ENCODE assay signal across 16 mouse cellular contexts in genomic region chrX:134620254-134620865, GRCm38 (mm10). TPM values are rescaled to one million over a fixed set of nuclear protein-coding genes. Genes with fewer than 3 reads are reported as not detected.
DNase-seq lines count a peak whose midpoint lies in the region; ATAC-seq lines count a peak whose summit lies in the region.
"Had no signal": no experiment of that assay in that cellular context is flagged by ENCODE, and none has a peak within 500 bp of the region (broad histone marks: within the 10 kb centered on the region; RNA-seq: fewer than 3 reads in every experiment).

No protein-coding gene starts in this region.

- no peak overlapping the region for H3K4me2 ChIP-seq in embryonic facial prominence, embryonic 13.5 days
- peak overlapping the region; percentile 28 for H3K4me2 ChIP-seq in forebrain, embryonic 13.5 days
- no peak overlapping the region for H3K4me2 ChIP-seq in hindbrain, embryonic 16.5 days (ENCODE audit: low read length)
- H3K4me2 ChIP-seq in neural tube, embryonic 13.5 days = no peak overlapping the region; the same call in 1 of the 2 replicates
- H3K4me2 ChIP-seq: liver, embryonic 15.5 days; stomach, embryonic 15.5 days had no signal

- no peaks in the 10 kb centered on the region for H3K9me3 ChIP-seq in embryonic facial prominence, embryonic 13.5 days
- H3K9me3 ChIP-seq in embryonic facial prominence, embryonic 10.5 days = no peaks in the 10 kb centered on the region
- H3K9me3 ChIP-seq in forebrain, embryonic 13.5 days (replicated peaks) = no peaks in the 10 kb centered on the region
- no peaks in the 10 kb centered on the region for H3K9me3 ChIP-seq in hindbrain, embryonic 16.5 days (ENCODE audit: control insufficient read depth, low read length)
- H3K9me3 ChIP-seq in neural tube, embryonic 13.5 days = no peaks in the 10 kb centered on the region
- H3K9me3 ChIP-seq: limb, embryonic 10.5 days; liver, embryonic 15.5 days; stomach, embryonic 15.5 days had no signal

- no peaks in the 10 kb centered on the region for H3K4me1 ChIP-seq in embryonic facial prominence, embryonic 13.5 days
- no peaks in the 10 kb centered on the region for H3K4me1 ChIP-seq in embryonic facial prominence, embryonic 10.5 days
- peaks cover 12% of the 10 kb centered on the region; the same call in 1 of the 2 replicates for H3K4me1 ChIP-seq in forebrain, embryonic 13.5 days
- peaks cover 4% of the 10 kb centered on the region for H3K4me1 ChIP-seq in hindbrain, embryonic 16.5 days (ENCODE audit: control insufficient read depth, insufficient read depth, low read depth, low read length)
- 0 out of 2 replicates have a peak, but pooled peaks cover 6% of the 10 kb centered on the region for H3K4me1 ChIP-seq in neural tube, embryonic 13.5 days (replicated peaks)
- H3K4me1 ChIP-seq: limb, embryonic 10.5 days; liver, embryonic 15.5 days; stomach, embryonic 15.5 days had no signal

- H3K27me3 ChIP-seq in embryonic facial prominence, embryonic 13.5 days = peaks cover 9% of the 10 kb centered on the region
- H3K27me3 ChIP-seq in embryonic facial prominence, embryonic 10.5 days (replicated peaks; ENCODE audit: low read depth, poor library complexity, severe bottlenecking) = peaks cover 41% of the 10 kb centered on the region
- H3K27me3 ChIP-seq in forebrain, embryonic 13.5 days = no peaks in the 10 kb centered on the region
- H3K27me3 ChIP-seq in hindbrain, embryonic 16.5 days (replicated peaks; ENCODE audit: control insufficient read depth, insufficient read depth, low read length) = no peaks in the 10 kb centered on the region
- peaks cover 11% of the 10 kb centered on the region; the same call in 1 of the 2 replicates for H3K27me3 ChIP-seq in neural tube, embryonic 13.5 days
- H3K27me3 ChIP-seq: liver, embryonic 15.5 days; stomach, embryonic 15.5 days had no signal

- H3K36me3 ChIP-seq in embryonic facial prominence, embryonic 13.5 days = no peaks in the 10 kb centered on the region
- H3K36me3 ChIP-seq in embryonic facial prominence, embryonic 10.5 days (replicated peaks) = no peaks in the 10 kb centered on the region
- H3K36me3 ChIP-seq in forebrain, embryonic 13.5 days (ENCODE audit: poor library complexity, severe bottlenecking) = no peaks in the 10 kb centered on the region
- no peaks in the 10 kb centered on the region for H3K36me3 ChIP-seq in hindbrain, embryonic 16.5 days (ENCODE audit: control insufficient read depth, insufficient read depth, low read length)
- H3K36me3 ChIP-seq in neural tube, embryonic 13.5 days = no peaks in the 10 kb centered on the region
- H3K36me3 ChIP-seq: limb, embryonic 10.5 days; liver, embryonic 15.5 days; stomach, embryonic 15.5 days had no signal

- DNase-seq in embryonic facial prominence, embryonic 10.5 days (ENCODE audit: low spot score) = no peak
- DNase-seq in heart, adult 9 months (ENCODE audit: low spot score in 2 of 2) = no peak
- DNase-seq in gastrocnemius, postnatal 4 days (ENCODE audit: low spot score in 2 of 2) = no peak
- no peak for DNase-seq in right cerebral cortex, postnatal 36 days (ENCODE audit: low spot score in 2 of 2)
- DNase-seq: adrenal gland, postnatal 10 days; heart, postnatal 10 days; kidney, adult 18-20 months; right cerebral cortex, postnatal 4 days; thymus, postnatal 36 days had no signal

- ATAC-seq in embryonic facial prominence, embryonic 13.5 days (ENCODE audit: insufficient number of reproducible peaks, insufficient read depth, low FRiP score, low TSS enrichment, low read depth) = no peak
- peak; percentile 86 for ATAC-seq in forebrain, embryonic 13.5 days
- ATAC-seq in hindbrain, embryonic 16.5 days = peak; percentile 78
- ATAC-seq in neural tube, embryonic 13.5 days (ENCODE audit: low read depth) = peak; percentile 65

- peak overlapping the region; percentile 39; the same call in 1 of the 2 replicates for H3K27ac ChIP-seq in embryonic facial prominence, embryonic 13.5 days
- H3K27ac ChIP-seq in embryonic facial prominence, embryonic 10.5 days (replicated peaks) = no peak overlapping the region
- H3K27ac ChIP-seq in forebrain, embryonic 13.5 days = peak overlapping the region; percentile 81
- peak overlapping the region; percentile 59 for H3K27ac ChIP-seq in hindbrain, embryonic 16.5 days (ENCODE audit: low read depth, low read length)
- peak overlapping the region; percentile 82 for H3K27ac ChIP-seq in neural tube, embryonic 13.5 days (replicated peaks)
- H3K27ac ChIP-seq: limb, embryonic 10.5 days; liver, embryonic 15.5 days; stomach, embryonic 15.5 days had no signal

- WGBS in embryonic facial prominence, embryonic 13.5 days = 40% methylated on average over 8 of the region's 8 CpGs
- 49% methylated on average over 8 of the region's 8 CpGs for WGBS in embryonic facial prominence, embryonic 10.5 days
- WGBS in forebrain, embryonic 13.5 days = 26% methylated on average over 8 of the region's 8 CpGs
- 25% methylated on average over 8 of the region's 8 CpGs for WGBS in hindbrain, embryonic 16.5 days
- 38% methylated on average over 8 of the region's 8 CpGs for WGBS in neural tube, embryonic 13.5 days

- H3K9ac ChIP-seq in embryonic facial prominence, embryonic 13.5 days = no peak overlapping the region
- H3K9ac ChIP-seq in forebrain, embryonic 13.5 days = no peak overlapping the region
- no peak overlapping the region for H3K9ac ChIP-seq in hindbrain, embryonic 16.5 days (ENCODE audit: low read depth, low read length)
- 0 out of 2 replicates have a peak overlapping the region, but pooled peaks have one; percentile 45 for H3K9ac ChIP-seq in neural tube, embryonic 13.5 days
- H3K9ac ChIP-seq: liver, embryonic 15.5 days; stomach, embryonic 15.5 days had no signal

- no peak overlapping the region for H3K4me3 ChIP-seq in embryonic facial prominence, embryonic 13.5 days
- H3K4me3 ChIP-seq in embryonic facial prominence, embryonic 10.5 days = no peak overlapping the region
- H3K4me3 ChIP-seq in forebrain, embryonic 13.5 days = no peak overlapping the region
- no peak overlapping the region for H3K4me3 ChIP-seq in hindbrain, embryonic 16.5 days (ENCODE audit: low read length)
- no peak overlapping the region for H3K4me3 ChIP-seq in neural tube, embryonic 13.5 days
- H3K4me3 ChIP-seq: limb, embryonic 10.5 days; liver, embryonic 15.5 days; stomach, embryonic 15.5 days had no signal

RNA-seq across cellular contexts. Expression of gene Hnrnph2, which starts 19.4 kb away (rescaled TPM):
- 151 and 169 TPM in 2 replicates for polyA plus RNA-seq in embryonic facial prominence, embryonic 13.5 days (2015; fragmentation: Nextera tagmentation; extraction: Ambion mirVana)
- 218 and 219 TPM in 2 replicates for polyA plus RNA-seq in embryonic facial prominence, embryonic 10.5 days (2016; fragmentation: Nextera tagmentation; extraction: Ambion mirVana)
- 204 and 206 TPM in 2 replicates for polyA plus RNA-seq in forebrain, embryonic 13.5 days (2015; fragmentation: Nextera tagmentation; extraction: Ambion mirVana)
- polyA plus RNA-seq in hindbrain, embryonic 16.5 days (2015; fragmentation: Nextera tagmentation; extraction: Ambion mirVana) = 140 and 141 TPM in 2 replicates
- 154 and 171 TPM in 2 replicates for polyA plus RNA-seq in neural tube, embryonic 13.5 days (2015; fragmentation: Nextera tagmentation; extraction: Ambion mirVana)
- total RNA-seq in gastrocnemius, postnatal 4 days (2021) = 10 to 100 TPM; 75.2 to 82.0 TPM

RNA-seq across cellular contexts. Expression of gene Gla, which starts 19.4 kb away (rescaled TPM):
- 4.0 and 4.5 TPM in 2 replicates for polyA plus RNA-seq in embryonic facial prominence, embryonic 13.5 days (2015; fragmentation: Nextera tagmentation; extraction: Ambion mirVana)
- polyA plus RNA-seq in embryonic facial prominence, embryonic 10.5 days (2016; fragmentation: Nextera tagmentation; extraction: Ambion mirVana) = 5.9 and 7.2 TPM in 2 replicates
- polyA plus RNA-seq in forebrain, embryonic 13.5 days (2015; fragmentation: Nextera tagmentation; extraction: Ambion mirVana) = 3.6 and 4.2 TPM in 2 replicates
- polyA plus RNA-seq in hindbrain, embryonic 16.5 days (2015; fragmentation: Nextera tagmentation; extraction: Ambion mirVana) = 3.9 and 4.7 TPM in 2 replicates
- polyA plus RNA-seq in neural tube, embryonic 13.5 days (2015; fragmentation: Nextera tagmentation; extraction: Ambion mirVana) = 3.4 and 4.2 TPM in 2 replicates
- total RNA-seq in gastrocnemius, postnatal 4 days (2021) = 1 to 10 TPM; 2.4 to 2.9 TPM

RNA-seq across cellular contexts. Expression of gene Rpl36a, which starts 34.9 kb away (rescaled TPM):
- 430 and 455 TPM in 2 replicates for polyA plus RNA-seq in embryonic facial prominence, embryonic 13.5 days (2015; fragmentation: Nextera tagmentation; extraction: Ambion mirVana)
- 341 and 352 TPM in 2 replicates for polyA plus RNA-seq in embryonic facial prominence, embryonic 10.5 days (2016; fragmentation: Nextera tagmentation; extraction: Ambion mirVana)
- 264 and 325 TPM in 2 replicates for polyA plus RNA-seq in forebrain, embryonic 13.5 days (2015; fragmentation: Nextera tagmentation; extraction: Ambion mirVana)
- 142 and 149 TPM in 2 replicates for polyA plus RNA-seq in hindbrain, embryonic 16.5 days (2015; fragmentation: Nextera tagmentation; extraction: Ambion mirVana)
- 191 and 228 TPM in 2 replicates for polyA plus RNA-seq in neural tube, embryonic 13.5 days (2015; fragmentation: Nextera tagmentation; extraction: Ambion mirVana)
- 100 to 1,000 TPM; 345 to 347 TPM for total RNA-seq in gastrocnemius, postnatal 4 days (2021)

RNA-seq across cellular contexts. Expression of gene Btk, which starts 37.0 kb away (rescaled TPM):
- polyA plus RNA-seq in embryonic facial prominence, embryonic 13.5 days (2015; fragmentation: Nextera tagmentation; extraction: Ambion mirVana) = 1.4 and 1.5 TPM in 2 replicates
- polyA plus RNA-seq in embryonic facial prominence, embryonic 10.5 days (2016; fragmentation: Nextera tagmentation; extraction: Ambion mirVana) = 0.84 and 1.1 TPM in 2 replicates
- 0.21 and 0.24 TPM in 2 replicates for polyA plus RNA-seq in forebrain, embryonic 13.5 days (2015; fragmentation: Nextera tagmentation; extraction: Ambion mirVana)
- polyA plus RNA-seq in hindbrain, embryonic 16.5 days (2015; fragmentation: Nextera tagmentation; extraction: Ambion mirVana) = 0.48 and 0.51 TPM in 2 replicates
- polyA plus RNA-seq in neural tube, embryonic 13.5 days (2015; fragmentation: Nextera tagmentation; extraction: Ambion mirVana) = 0.94 and 1.0 TPM in 2 replicates
- total RNA-seq in gastrocnemius, postnatal 4 days (2021) = 1 to 10 TPM; 1.6 to 2.0 TPM
